Mouse (Mus musculus): Measurements from ENCODE around the gene Gm28308. TPM values are rescaled to one million over a fixed set of nuclear protein-coding genes. Genes with fewer than 3 reads are reported as not detected.

Gm28308 gene
- total and polyA plus RNA-seq, 3 experiments, result not detected

DNA sequence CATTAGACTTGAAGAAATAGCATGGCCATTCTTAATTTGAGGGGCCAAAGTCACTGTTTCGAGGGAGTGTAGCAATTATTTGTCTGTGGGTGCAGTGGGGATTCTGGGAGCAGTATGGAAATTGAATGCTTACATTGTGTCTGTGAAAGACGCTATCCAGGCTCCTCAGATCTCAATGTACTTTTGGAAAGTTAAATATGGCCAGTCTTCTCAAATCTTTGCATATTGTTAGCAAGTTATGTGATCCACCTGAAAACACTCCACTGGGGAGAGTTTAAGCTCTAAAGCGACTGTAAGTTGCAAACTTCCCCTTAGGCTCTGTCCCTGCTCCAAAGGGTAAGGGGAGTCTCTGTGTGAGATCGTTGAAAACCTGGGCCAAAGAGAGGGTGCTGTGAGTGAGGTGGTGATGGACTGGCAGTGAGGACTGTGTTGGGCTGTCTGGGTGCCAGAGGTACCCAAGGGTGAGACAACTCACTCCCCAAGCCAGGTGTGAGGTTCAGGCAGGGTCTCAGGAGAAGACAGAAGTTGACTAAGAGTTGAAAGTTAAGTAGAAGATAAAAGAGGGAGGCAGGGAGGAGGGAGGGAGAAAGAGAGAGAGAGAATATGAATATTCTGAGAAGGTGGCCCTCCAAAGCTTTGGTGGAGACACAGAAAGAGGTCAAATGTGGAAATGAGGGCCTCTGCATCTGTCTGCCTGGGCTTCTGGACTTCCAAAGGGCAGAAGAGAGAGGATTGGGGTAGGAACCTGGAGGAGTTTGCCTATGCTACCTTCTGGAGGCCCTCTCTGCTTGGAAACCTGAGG is 6.1 kb downstream of the Gm28308 start:
- H3K9ac ChIP-seq (ENCODE audit: control insufficient read depth, low read depth, low read length, poor library complexity, severe bottlenecking), result no peak overlapping the region
- TF ChIP-seq MAX (IDR thresholded peaks at IDR 0.05; ENCODE audit: low read length) (no peak), ZNF384 (IDR thresholded peaks at IDR 0.05; ENCODE audit: low read depth, low read length) (no peak), TAL1 (IDR thresholded peaks at IDR 0.05; ENCODE audit: low read length) (no peak), GATA1 (IDR thresholded peaks at IDR 0.05; ENCODE audit: low read depth, low read length) (no peak), MEF2A (IDR thresholded peaks at IDR 0.05; ENCODE audit: extremely low read depth, insufficient replicate concordance, low read depth, low read length, poor library complexity, severe bottlenecking) (no peak), E2F4 (IDR thresholded peaks at IDR 0.05; ENCODE audit: borderline replicate concordance, low read depth, low read length) (no peak), MYB (IDR thresholded peaks at IDR 0.05; ENCODE audit: low read depth, low read length) (no peak), TCF12 (IDR thresholded peaks at IDR 0.05; ENCODE audit: low read depth, low read length) (no peak), USF1 (IDR thresholded peaks at IDR 0.05; ENCODE audit: low read depth, low read length) (no peak), CHD1 (IDR thresholded peaks at IDR 0.05; ENCODE audit: low read depth, low read length) (no peak), ELF1 (IDR thresholded peaks at IDR 0.05; ENCODE audit: low read depth, low read length) (no peak), ZKSCAN1 (IDR thresholded peaks at IDR 0.05; ENCODE audit: low read depth, low read length) (no peak), NELFE (IDR thresholded peaks at IDR 0.05; ENCODE audit: low read depth, low read length) (no peak), BHLHE40 (IDR thresholded peaks at IDR 0.05; ENCODE audit: borderline replicate concordance, low read depth, low read length) (no peak), RAD21 (IDR thresholded peaks at IDR 0.05; ENCODE audit: low read depth, low read length) (no peak), EP300 (IDR thresholded peaks at IDR 0.05; ENCODE audit: low read depth in 1 of 2, low read length in 2 of 2) (no peak), SMC3 (IDR thresholded peaks at IDR 0.05; ENCODE audit: low read depth, low read length) (no peak), HCFC1 (IDR thresholded peaks at IDR 0.05; ENCODE audit: low read depth, low read length) (no peak)
- no peak overlapping the region for H3K27ac ChIP-seq (ENCODE audit: control insufficient read depth, low read depth, low read length)
- no peaks in the 10 kb centered on the region for H3K79me2 ChIP-seq (ENCODE audit: control insufficient read depth, insufficient read depth, low read length, poor library complexity)
- H3K9me3 ChIP-seq (replicated peaks; ENCODE audit: insufficient read depth, low read length), result no peaks in the 10 kb centered on the region
- no peaks in the 10 kb centered on the region for H3K27me3 ChIP-seq (ENCODE audit: control insufficient read depth in 1 of 2, insufficient read depth in 2 of 2, low read length in 2 of 2)
- H3K36me3 ChIP-seq (ENCODE audit: control insufficient read depth in 1 of 2, insufficient read depth in 2 of 2, low read length in 2 of 2), result no peaks in the 10 kb centered on the region
- no peak for DNase-seq (ENCODE audit: low read depth, low spot score)
- no peaks in the 10 kb centered on the region for H3K4me1 ChIP-seq (ENCODE audit: control insufficient read depth in 1 of 2, insufficient read depth in 2 of 2, low read length in 2 of 2)
- no peak overlapping the region for H3K4me3 ChIP-seq (ENCODE audit: control insufficient read depth in 1 of 2, insufficient read depth in 1 of 2, low read depth in 2 of 2, low read length in 2 of 2)
